Mouse (Mus musculus) left cerebral cortex, adult 8-10 months (tissue): ENCODE measurements at regions not wholly inside any gene's neighbourhood (a gene's known extent, or its start where the extent isn't known, plus 50 kb on each side); places are given as distances from the start of the nearest gene placed in this dataset.

ENCODE experiments used
- DNase-seq, 2 experiments: peaks; one replicate each; pipeline ENCODE4 v3.0.0; 2022; ENCODE audit warnings: low spot score in 2 of 2

DNA sequence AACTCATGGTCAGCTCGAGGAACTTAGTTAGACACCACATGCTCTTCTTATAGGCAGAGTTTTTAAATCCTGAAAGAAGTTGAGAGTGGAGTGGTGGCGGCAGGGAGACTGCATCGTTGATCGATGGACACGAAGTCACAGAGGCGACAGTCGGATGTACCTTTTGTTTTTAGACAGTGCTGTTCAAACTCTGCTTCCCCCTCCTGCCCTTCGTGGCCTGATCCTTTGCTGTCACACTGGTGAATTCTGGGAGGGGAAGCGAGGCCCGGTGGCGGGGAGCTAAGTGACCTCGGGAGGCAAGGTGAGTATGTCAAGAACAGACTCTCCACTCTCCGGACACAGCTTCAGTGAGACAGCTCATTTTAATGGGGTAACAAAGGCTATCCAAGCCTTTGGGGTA lies 155.5 kb downstream of the Cog6 start:
- DNase-seq = no peak

GRCm38 (mm10) chr3:52859848-52860247 lies 157.2 kb downstream of the Cog6 start:
- no peak for DNase-seq

GRCm38 (mm10) chr3:52859266-52859825 lies 157.7 kb downstream of the Cog6 start:
- no peak for DNase-seq

DNA sequence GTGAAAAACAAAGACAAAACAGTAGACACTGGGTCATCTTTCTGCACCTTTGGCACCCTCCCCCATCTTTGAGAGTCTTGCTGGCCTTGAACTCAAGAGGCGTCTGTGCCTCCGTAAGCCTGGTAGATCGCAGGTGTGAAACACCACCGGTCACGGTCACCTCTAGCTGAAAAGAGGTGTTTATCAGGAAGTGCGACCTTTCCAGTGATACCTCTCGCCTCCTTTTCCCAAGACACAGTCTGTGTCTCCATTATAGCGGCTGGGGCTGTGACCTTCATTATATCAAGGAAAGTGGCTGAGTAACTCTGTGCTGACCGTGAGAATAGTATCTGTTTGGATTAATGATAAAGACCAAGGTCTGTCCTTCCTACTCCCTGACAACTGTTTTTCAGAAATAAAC lies 158.8 kb downstream of the Cog6 start:
- no peak for DNase-seq

DNA sequence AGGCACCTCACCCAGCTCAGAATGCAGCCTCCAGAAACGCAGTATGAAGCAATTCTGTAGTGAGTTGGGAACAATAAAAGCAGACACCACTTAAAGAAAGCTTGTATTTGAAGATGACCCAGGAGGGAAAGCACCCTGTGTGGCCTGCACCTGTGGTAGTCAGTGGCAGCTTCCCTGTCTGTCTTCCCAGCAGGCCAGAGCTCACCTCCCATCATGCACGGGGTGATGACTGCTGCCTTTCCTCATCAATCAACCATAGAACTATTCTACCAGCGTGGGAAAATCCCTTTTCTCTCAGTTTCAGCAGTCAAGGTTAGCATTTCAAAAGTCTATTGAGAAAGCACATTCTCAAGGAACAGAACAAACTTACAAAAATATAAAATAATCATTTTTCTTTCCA lies 160.0 kb downstream of the Cog6 start:
- no peak for DNase-seq

DNA sequence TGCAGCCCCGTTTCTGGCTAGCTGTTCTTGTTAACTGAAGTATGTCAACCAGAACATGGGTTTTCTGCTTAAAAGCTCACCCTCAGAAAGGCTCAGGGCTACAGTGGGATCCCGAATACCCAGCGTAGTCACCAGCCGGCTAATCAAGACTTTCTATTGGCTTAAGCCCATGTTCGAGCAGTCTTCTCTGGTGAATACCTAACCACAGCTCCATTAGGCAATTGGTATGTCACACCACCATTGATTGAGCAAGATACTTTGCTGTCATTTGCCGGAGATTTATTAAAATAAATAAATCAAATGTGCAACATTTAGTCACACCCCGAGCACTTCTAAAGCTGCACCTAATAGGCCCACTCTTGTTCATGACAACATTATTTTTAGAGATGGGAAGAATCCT lies 162.5 kb downstream of the Cog6 start:
- DNase-seq = no peak

DNA sequence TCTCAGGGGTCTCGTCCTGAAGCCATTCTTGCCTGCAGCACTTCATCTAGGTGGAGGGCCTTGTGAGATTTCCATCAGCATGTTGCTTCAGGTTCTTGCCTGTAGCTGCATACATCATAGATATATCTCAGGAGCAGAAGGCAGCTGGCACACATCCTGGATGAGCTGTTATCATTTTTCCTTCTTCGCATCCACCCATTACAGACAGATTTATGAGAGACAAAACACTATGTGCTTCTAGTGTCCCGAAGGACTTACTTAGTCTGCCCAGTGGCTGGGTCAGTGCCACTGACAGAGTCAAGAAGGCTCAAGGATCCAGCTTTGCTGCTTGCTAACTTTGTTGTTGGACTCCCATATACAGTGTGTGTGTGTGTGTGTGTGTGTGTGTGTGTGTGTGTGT lies 163.9 kb downstream of the Cog6 start:
- no peak for DNase-seq

DNA sequence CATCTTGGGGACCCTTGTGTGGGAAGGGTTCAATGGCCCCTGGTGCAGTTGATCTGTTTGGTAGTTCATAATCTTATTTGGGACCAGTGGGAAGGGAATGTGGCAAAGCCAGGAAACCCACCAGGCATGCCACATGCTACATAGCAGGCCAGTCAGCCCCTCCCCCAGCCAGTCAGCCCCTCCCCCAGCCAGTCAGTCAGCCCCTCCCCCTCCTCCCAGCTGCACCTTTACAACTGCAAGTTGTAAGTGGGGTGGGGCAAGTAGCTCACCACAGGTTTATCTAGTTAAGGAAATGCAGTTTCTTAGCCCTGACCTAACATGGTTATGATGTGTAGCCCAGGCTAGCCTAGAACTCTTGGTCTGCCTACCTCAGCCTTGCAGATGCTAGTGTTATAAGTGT lies 171.9 kb downstream of the Cog6 start:
- DNase-seq = no peak

DNA sequence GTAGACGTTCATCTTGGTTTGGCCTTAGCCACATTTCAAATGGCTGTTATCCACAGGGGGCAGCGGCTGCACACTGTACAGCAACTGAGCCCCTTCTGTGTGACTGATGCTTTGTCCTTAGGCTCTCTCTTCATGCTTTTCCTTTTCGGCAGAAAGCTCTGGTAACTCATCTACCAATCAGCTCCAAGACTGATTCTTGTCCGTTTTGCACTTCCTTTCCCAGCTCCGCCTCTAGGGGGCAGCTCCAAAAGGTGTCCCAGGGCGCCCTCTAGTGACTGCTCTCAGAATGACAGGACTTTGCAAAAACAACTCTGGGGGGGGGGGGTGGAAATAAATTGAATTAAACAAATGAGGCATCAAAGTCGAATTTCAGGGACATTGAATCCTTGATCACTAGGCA lies 173.0 kb downstream of the Cog6 start:
- peak; percentile 37 to 75 for DNase-seq

DNA sequence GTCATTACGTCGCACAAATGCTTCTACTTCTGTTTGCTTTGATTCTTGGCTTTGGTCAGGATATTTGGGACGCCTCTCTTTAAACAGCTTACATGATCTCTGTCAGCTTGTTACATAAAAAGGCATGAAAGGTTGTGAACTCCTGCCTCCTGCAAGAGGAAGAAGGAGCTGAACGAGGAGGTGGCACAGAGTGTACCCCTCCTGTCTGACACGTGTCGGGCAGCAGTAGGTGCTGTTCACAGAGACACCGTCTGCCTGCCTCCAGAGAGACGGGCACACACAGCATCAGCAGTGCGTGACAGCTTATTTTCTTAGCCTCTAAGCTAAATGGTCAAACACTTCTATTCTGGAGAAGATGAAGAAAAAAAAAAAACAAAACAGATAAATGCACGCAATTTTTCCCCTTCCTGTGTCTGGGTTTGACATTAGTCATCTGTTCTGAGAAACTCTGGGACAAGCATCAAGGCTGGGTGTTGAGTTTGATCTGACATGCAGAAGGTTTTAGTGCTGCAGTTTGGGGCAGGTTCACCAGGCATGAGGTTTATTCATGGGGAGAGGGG lies 174.1 kb downstream of the Cog6 start:
- no peak for DNase-seq

DNA sequence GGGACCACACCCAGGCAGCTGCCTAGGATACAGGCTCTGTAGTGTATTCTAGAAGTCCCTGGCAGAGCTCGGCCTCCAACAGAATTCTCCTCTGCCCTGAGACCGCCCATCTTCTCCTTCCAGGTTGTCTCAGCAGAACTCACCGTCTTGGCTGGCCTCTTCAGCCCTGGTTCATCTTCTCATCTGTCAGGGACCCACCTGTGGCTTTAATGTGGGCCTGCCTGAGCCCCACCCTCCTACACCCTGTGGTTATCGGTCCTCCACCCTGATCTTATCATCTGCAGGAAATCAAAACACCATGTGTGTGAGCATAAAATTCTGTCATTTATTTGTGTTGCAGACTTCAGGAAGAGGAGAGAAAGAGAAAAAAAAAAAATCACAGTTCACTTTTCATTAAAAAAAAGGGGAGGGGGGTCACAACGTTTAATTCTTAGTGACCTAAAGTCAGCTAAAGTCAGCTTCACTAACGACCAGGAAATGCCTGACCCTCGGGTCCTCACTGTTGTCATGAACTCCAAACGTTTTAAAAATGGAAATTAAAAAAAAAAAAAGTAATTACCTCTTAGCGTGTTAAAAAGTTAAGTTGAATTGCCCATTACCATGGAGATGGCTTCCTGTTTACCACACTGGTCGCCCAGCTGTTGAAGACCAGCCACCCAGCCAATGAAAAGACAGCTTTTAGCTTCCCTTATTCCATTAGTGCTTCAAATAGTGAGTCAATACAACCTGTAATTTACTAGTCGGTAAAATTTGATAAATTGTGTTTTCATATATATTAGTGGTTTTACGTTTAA lies 176.7 kb downstream of the Cog6 start:
- DNase-seq = no peak

DNA sequence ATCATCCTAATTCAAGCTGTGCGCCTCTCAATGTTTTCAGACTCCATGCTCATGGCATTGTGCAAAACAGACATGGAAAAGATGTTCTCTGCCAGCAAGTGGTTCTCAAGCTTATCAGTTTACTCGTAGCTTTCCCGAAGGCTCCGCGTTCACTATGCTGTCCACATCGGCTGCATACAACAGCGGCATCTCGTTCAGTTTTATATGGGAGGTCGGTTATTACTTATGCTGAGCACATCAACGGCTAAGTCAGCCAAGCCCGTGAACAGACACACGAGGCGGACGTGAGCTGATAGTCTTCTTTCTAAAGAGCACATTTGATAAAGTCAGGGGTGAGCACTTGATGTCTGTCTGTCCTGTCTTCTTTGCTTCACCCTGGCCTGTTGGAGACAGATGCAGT lies 179.0 kb downstream of the Cog6 start:
- no peak for DNase-seq

DNA sequence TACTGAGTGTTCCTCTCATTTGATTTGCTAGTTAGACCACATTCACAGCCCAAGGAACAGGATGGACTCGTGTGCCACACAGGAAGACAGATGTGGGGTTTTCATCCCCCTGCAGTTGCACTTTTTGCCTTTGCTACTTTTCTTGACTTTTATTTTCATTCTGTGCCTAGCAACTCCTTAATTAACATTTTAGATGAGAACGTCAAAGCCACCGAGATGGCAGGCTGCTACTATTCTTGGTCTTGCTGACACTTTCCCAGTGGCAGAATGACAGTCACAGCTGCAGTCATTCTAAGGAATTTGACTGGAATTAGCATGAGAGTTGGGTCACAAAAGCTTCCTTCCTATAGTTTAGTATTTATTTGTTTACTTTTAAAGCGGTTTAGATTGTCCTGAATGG lies 179.5 kb downstream of the Cog6 start:
- DNase-seq = no peak

DNA sequence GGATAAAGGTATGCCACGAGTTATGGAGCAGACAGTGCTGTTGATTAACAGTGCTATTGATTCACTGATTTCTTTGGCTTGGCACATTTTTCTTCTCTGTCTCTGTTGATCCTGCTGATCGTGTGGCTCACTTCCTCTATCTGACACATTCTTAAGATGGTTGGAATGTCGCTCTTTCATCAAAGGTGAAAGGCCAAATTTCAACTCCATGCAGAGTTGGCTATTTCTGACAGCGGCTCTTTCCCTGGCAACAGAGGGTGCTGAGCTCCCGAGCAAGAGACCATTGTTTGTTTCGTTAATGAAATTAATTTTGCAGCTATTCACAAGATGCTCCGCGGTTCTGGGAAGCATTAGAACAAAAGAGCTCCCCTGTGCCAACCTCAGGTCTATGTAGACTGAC lies 180.3 kb downstream of the Cog6 start:
- no peak for DNase-seq

DNA sequence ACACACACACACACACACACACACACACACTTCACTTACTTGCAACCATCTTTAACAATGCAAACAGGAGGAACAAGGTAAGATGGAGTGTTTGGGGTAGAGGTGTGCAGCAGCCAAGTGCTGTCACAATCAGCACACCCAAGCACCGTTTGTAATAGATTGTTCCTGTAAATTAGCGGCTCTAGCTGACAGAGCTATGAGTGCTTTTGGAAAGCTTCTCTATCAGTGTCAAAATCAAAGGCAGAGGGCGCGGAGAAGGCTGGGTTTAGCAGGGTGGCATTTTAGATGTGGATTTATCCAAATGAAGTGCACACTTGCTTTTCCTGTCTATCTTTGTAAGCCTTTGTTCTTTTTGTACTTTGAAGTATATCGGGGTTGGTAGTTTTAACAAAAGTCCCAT lies 184.6 kb downstream of the Cog6 start:
- DNase-seq = no peak

GRCm38 (mm10) chr3:52831986-52832385 lies 185.1 kb downstream of the Cog6 start:
- no peak for DNase-seq

- no peak for DNase-seq
These were observed 186.9 kb downstream of the Cog6 start for GRCm38 (mm10) chr3:52830101-52830500.

- no peak for DNase-seq
These were observed 188.0 kb downstream of the Cog6 start for GRCm38 (mm10) chr3:52829069-52829468.

DNA sequence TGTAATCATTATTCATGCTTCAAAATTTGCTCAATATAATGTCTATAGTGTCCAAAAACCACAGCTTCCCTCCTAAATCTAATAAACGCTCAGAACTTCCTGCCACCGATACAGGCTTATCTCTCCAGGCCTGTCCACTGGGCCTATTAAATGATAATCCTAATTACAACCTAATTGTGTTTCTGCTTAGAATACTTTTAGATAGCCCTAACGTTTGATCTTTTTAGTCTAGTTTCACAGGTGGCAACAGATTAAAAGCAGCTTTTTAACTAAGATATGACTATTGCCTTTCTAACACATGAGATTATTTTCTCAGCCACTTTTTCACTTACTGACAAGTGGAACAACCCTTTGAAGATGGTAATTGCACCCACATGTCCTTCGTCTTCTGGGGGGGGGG lies 188.6 kb downstream of the Cog6 start:
- no peak for DNase-seq

DNA sequence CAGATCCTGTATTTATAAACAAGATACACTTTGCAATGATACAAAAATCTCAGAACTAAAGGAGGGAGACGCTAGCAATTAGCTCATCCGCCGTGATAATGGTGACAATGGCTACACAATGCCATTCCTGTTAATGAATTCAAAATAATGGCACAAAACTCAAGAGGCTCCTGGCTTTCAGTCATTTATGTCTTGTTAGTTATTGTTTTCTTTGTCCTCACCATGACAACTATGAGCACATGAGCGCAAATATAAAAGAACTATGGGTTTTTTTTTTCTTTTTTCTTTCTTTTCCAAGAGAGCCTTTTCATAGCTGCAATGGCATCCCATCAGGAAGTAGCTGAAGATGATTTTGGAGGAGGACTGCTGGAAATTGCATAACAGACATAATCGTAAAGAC lies 194.2 kb downstream of the Cog6 start:
- no peak for DNase-seq

- DNase-seq = no peak
These were observed 195.6 kb downstream of the Cog6 start for GRCm38 (mm10) chr3:52821450-52821849.

DNA sequence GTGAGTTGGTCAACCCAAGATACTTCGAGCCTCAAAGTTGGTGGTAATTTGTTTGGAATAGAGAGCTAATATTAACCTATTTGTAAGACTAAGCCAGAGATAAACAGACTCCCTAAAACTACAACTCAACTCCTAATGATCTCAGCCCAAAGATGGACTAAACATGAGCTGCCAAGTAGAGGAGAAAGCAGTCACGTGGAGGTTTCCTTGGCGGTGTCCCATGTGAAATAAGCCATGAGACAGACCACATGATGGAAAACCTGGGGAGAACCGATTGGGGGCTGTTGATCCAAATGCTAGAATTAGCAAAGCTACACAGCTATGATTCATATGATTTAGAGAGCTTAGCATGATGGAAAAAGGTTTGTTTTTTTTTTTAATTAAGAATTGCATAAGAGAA lies 198.6 kb downstream of the Cog6 start:
- DNase-seq = no peak

DNA sequence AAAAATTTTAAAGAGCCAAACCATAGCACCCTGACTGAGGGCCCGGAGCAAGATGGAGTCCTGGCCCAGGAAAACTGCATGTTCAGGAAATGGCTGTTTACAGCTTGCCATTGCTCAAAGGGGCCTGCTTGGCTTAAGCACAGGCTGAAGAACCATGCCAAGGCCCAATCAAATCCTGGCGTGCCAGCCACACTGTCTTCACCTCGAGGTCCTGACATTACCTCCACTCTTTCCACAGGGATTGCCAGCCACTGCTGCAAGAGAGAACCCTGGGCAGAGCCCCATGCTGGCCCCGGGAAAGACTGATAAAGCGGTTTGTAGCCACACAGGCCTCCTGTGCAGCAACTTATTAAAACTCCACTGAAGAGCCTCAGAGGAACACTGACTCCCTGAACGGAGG lies 199.6 kb downstream of the Cog6 start:
- no peak for DNase-seq
